Mouse (Mus musculus): ENCODE measurements around the gene Mesp2.
"Not testable (repeated sequence)": the region's sequence is repeated elsewhere in the genome, so short reads cannot be mapped to it uniquely, and the experiment has no call there.

Mesp2 gene

GRCm38 (mm10) chr7:79810611-79811506 is at the start of gene Mesp2:
Gene Mesp2, plus strand, starts transcription at chr7:79810727.
- in situ Hi-C loops (cut with MboI, MseI), result no loop called here

GRCm38 (mm10) chr7:79761124-79761876 is 49.2 kb upstream of the Mesp2 start:
- in situ Hi-C loops (cut with MboI, MseI), result no loop called here

GRCm38 (mm10) chr7:79762106-79762505 is 48.4 kb upstream of the Mesp2 start:
- in situ Hi-C loops (cut with MboI, MseI), result no loop called here

- in situ Hi-C loops (cut with MboI, MseI), result no loop called here
These were observed 44.5 kb upstream of the Mesp2 start for GRCm38 (mm10) chr7:79765991-79766390.

- in situ Hi-C loops (cut with MboI, MseI), result no loop called here
These were observed 40.9 kb upstream of the Mesp2 start for GRCm38 (mm10) chr7:79769664-79770063.

- in situ Hi-C loops (cut with MboI, MseI), result no loop called here
These were observed 38.7 kb upstream of the Mesp2 start for GRCm38 (mm10) chr7:79771561-79772512.

GRCm38 (mm10) chr7:79780647-79781626 is 29.6 kb upstream of the Mesp2 start:
- in situ Hi-C loops (cut with MboI, MseI), result no loop called here

- in situ Hi-C loops (cut with MboI, MseI), result no loop called here
These were observed 28.6 kb upstream of the Mesp2 start for GRCm38 (mm10) chr7:79781826-79782515.

GRCm38 (mm10) chr7:79782516-79782855 is 28.0 kb upstream of the Mesp2 start:
- in situ Hi-C loops (cut with MboI, MseI), result no loop called here

- in situ Hi-C loops (cut with MboI, MseI), result no loop called here
These were observed 24.2 kb upstream of the Mesp2 start for GRCm38 (mm10) chr7:79786295-79786694.

- in situ Hi-C loops (cut with MboI, MseI), result not testable (repeated sequence)
These were observed 20.7 kb upstream of the Mesp2 start for GRCm38 (mm10) chr7:79789812-79790211.

- in situ Hi-C loops (cut with MboI, MseI), result no loop called here
These were observed 17.7 kb upstream of the Mesp2 start for GRCm38 (mm10) chr7:79792635-79793421.

- in situ Hi-C loops (cut with MboI, MseI), result no loop called here
These were observed 16.8 kb upstream of the Mesp2 start, which contains the start of gene Mesp1 for GRCm38 (mm10) chr7:79793688-79794087. Gene Mesp1, minus strand, starts transcription at chr7:79793788.

GRCm38 (mm10) chr7:79798606-79799005 is 11.9 kb upstream of the Mesp2 start:
- in situ Hi-C loops (cut with MboI, MseI), result no loop called here

GRCm38 (mm10) chr7:79799048-79799447 is 11.5 kb upstream of the Mesp2 start:
- in situ Hi-C loops (cut with MboI, MseI), result no loop called here

- in situ Hi-C loops (cut with MboI, MseI), result no loop called here
These were observed 11.0 kb upstream of the Mesp2 start for GRCm38 (mm10) chr7:79799506-79799905.

- in situ Hi-C loops (cut with MboI, MseI), result no loop called here
These were observed 10.2 kb upstream of the Mesp2 start for GRCm38 (mm10) chr7:79800336-79800735.

- in situ Hi-C loops (cut with MboI, MseI), result no loop called here
These were observed 9.1 kb upstream of the Mesp2 start for GRCm38 (mm10) chr7:79801391-79801790.

GRCm38 (mm10) chr7:79802037-79802436 is 8.5 kb upstream of the Mesp2 start:
- in situ Hi-C loops (cut with MboI, MseI), result no loop called here

All from T-helper 1 cell (primary cell).